Mouse (Mus musculus) erythroblast, adult 5-6 weeks (primary cell): ENCODE measurements around the gene Ptpre. TPM values are rescaled to one million over a fixed set of nuclear protein-coding genes. Genes with fewer than 3 reads are reported as not detected.
"Not testable (repeated sequence)": the region's sequence is repeated elsewhere in the genome, so short reads cannot be mapped to it uniquely, and the experiment has no call there.

Source experiments
- ATAC-seq: replicated peaks from 2 replicates; pipeline ENCODE4 v1.8.0; 2016; ENCODE audit warnings: moderate number of reproducible peaks, mild to moderate bottlenecking, moderate TSS enrichment, inconsistent platforms; ENCODE audit not compliant: poor library complexity, low FRiP score, severe bottlenecking
- total RNA-seq, 2 experiments: library from RNA; stranded (forward) in 1 of 2; stranded (reverse) in 1 of 2; fragments of 150-400 nt in 1 of 2; fragments of 200-764, 138-1000 nt in 1 of 2; gene quantifications; 2 replicates each; pipeline versions ENCODE4 v1.2.3 to v1.2.4; 2015 to 2017; ENCODE audit warnings: low replicate concordance in 2 of 2

Gene Ptpre
- total RNA-seq, 2 experiments from 2014 or later = 11.9 to 19.7 TPM

DNA sequence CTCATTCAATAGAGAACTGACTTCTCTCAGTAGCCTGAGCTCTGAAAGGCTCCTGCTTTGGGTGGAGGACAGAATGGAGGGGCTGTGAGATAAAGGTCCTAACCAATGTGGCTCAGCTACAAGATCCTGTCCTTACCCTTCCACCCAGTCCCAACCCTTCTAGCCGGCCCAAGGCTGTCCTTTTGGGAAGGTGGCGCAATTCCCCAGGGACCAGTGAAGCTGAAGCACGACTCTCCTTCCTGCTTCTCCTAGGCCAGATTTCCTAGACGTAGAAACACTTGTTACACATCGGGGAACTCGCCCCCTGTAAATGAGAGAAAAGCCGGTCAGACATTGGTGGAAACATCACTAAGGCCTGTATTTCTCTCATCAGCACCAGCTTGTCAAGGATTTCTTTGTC lies 126.9 kb downstream of the Ptpre start:
- no peak for ATAC-seq

DNA sequence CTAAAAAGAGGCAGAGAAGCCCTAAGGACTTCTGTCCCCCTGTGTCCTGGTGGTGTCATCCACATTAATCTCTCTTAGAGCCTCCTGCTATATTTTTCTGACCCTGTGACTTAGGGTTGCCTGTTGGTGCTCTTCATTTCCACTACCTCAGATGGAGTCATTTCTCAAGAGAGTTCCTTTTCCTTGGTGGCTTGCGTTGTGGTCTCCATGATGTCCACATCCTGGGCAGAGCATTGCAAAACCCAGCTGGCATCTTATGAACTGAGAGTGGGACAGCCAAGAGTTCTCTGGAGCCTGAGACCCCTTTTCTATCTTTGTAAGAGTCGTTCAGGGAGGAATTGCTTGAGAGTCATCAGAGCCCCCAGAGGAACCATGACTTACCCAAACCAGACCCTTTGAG lies 129.0 kb downstream of the Ptpre start:
- no peak for ATAC-seq

DNA sequence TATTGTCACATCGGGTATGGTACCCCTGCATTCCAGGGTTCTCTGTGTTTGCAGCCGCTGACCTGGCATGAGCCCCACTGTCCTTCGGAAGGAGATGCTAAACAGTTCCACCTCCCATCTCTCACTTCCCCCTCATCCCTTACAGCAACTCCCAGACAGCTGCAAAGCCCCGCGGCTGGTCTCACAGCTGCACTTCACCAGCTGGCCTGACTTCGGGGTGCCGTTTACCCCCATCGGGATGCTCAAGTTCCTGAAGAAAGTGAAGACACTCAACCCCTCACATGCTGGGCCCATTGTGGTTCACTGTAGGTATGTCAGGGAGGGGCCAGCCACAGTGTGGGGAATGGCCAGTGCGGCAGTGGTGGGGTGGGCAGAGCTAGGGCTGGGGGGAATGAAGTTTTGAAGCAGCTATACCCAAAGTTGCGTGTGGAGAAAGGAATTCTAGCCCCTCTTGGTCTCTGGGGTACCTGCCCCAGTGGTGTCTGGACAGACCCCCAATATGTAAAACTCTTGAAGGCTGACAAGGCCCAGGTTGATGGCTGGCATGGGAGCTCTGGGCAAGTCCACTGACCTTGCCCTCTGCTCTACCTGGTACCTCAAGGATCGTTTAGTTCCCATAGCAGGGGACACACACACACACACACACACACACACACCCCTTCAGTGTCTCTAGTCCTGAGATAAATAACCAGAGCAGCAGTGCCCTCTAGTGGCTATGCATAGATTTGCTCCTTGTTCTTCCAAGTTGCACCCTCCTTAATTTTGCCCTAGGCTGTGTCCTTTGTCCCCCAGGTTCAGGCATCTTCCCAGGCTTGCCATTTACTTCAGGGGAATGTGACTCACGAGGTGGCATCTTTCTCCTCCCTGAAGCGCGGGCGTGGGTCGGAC lies 131.8 kb downstream of the Ptpre start:
- peak; percentile 68 for ATAC-seq

DNA sequence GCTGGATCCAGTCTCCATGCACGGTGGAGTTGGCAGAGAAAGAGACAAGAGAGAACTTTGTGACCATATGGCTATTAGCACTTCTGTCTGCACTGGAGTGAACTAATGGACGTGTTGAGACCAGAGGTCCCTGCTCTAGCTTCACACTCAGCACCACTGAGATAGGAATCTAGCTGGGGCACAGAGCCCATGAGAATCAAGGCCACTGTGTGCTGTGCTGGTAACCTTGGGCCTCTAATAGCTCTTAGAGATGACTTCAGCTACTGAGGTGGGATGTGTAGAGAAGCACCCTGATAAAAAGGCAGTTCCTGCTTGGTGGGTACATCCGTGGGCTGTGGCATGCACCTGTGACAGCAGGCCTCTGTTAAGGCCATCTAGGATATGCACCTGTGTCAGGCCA lies 136.3 kb downstream of the Ptpre start:
- ATAC-seq = no peak

DNA sequence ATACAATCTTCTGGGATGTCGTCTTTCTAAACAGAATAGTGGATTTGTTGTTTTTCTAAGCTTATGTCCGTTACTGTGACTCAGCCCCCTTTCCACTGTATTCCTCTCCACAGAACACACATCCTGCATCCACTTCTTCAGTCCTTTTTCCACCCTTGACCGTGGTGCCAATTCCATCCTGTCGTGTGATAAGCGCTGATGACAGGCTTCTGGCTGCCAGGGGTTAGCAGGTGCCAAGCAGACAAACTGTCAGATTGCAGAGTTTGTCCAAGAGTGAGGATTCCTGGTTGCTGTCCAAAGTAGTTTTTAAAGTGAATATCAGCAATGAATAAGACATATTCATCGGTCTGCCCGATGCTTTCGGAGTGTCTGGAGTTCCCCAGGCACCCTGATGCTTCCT lies 139.4 kb downstream of the Ptpre start:
- ATAC-seq = no peak

DNA sequence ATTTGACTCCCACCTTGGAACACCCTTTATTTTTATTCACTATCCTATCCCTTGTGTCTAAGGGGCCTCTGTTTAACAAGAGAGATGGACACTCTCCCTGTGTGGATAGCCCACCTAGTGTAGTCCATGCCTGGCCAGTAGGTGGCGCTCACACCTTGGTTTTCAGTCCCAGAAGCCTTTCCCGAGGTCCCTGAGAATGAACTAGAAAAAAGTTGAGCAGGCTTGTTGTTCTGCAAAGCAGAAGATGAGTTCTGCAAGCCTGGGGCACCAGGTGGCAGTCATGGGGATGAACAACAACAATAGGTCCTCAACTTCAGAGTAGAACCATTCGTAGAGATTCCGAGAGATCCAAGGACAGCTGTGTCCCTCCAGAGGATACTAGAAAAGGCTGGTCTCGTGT lies 143.1 kb downstream of the Ptpre start:
- ATAC-seq = peak; percentile 80

DNA sequence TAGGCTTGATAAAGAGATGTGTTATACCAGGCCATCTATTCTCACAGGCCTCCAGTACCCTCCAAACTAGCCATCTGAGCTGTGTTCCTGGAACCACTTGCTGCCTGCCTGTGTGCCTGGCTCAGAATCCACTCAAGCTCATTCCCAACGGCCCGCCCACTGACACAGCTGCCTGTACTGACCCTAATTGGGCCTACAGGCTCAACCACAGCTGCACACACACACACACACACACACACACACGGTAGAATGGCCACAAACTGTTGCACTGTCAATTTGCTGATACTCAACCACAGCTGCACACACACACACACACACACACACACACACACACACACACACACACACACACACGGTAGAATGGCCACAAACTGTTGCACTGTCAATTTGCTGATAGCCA lies 146.8 kb downstream of the Ptpre start:
- not testable (repeated sequence) for ATAC-seq

DNA sequence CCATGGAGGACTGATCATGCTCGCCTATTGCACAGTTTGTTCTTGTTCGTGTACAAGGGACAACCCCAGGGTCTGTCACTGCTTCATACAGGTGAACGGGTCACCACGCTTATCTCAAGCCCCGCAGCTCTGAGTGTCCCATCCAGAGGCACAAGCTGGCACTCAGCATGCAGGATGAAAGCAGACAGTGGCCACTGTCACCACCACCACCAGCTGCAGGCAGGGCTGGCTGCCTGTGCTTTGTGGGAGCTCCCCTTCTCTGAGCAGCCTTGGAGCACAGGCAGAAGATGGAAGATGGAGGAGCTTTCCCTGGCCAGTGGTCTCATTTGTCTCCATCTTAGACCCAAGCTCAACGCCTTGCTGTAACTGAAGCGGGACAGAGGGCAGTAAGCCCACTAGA lies 147.7 kb downstream of the Ptpre start:
- ATAC-seq = peak; percentile 26; the same call in 1 of the 2 replicates

DNA sequence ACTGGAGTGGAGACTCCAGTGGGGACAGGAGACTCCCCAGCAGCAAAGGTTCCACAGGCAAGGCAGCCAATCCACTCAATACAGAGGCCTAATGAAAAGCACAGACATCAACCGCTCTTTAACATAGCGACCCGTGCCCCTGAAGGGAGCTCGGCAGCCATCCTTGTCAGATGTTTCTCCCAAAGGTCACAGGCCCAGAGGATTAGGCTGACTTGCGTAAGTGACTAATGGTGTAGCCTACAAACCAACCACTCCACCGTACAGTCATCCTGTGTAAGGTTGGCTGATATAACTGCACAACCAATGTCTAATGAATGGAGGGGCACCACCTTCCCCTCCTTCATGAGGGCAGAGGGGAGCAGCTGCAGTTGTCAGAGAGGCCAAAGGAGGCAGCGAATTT lies 152.1 kb downstream of the Ptpre start:
- no peak for ATAC-seq

DNA sequence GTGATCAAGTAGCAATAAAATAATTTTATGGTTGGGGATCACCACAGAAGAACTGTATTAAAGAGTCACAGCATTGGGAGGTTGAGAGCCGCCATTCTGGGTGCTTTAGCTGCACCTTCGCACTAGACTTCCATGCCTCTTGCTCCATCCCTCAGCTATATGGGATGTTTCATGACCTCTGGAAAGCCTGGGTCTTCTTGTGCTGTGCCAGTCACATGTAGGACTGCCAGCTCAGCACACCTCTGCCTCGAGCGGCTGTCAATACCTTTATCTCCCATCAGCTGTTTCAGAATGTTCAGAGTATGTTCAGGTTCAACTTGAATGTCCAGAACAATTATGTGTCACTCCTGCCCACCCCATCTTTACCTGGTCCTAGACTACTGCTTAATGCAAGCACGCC lies 154.7 kb downstream of the Ptpre start:
- no peak for ATAC-seq

DNA sequence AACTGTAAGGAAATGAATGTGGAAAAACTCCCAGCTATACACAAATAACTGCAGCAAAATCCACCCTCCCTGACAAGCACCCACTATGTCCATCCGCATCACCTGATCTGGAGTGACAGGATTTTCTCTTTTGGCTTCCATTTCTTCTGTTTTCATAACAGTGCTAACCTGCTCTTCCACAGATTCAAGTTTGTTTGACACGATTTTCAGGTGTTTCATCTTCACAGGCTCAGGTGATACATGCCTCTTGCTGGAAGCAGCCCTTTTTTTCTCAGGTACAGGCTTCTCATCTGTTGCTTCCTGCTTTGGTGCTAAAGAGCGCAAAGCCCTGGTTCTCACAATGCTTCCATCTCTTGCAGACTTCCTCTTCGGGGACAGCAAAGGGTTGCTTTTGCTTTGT lies 156.8 kb downstream of the Ptpre start:
- no peak for ATAC-seq

DNA sequence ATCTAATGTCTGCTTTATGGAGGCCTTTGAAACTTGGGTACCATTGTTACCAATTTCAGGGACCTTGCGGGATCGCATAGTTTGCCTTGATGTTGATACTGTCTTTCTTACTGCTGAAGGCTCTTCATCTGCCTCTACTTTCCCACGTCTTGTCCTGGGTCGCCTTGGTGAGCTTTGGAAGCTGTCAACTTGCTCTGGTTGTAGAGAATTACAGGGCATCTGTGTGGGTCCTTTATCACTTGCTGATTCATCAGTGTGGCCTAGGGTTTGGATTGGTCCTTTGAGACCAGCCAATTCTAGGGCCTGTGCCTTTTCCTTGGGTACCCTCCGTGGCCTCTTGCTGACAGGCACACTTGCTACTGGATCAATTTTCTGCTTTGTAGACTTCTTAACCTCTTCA lies 157.5 kb downstream of the Ptpre start:
- no peak for ATAC-seq

DNA sequence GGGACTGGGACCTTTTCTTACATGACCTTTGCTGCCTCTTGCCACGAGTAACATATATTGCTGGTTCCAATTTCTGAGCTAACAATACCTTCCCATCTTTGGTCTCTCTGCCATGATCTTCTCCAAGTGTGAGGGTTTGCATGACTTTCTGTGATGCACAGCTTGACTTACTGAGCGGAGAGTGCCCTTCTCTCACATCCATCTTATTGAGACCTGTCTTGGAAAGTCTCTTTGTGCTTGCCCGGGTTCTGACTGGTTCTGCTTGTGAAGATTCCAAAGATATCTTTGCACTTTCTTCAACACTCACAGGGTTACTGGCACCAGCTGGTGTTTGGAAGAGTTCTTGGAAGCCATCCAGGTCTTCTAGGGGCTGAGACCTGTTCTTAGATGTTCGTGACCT lies 158.8 kb downstream of the Ptpre start:
- ATAC-seq = no peak

DNA sequence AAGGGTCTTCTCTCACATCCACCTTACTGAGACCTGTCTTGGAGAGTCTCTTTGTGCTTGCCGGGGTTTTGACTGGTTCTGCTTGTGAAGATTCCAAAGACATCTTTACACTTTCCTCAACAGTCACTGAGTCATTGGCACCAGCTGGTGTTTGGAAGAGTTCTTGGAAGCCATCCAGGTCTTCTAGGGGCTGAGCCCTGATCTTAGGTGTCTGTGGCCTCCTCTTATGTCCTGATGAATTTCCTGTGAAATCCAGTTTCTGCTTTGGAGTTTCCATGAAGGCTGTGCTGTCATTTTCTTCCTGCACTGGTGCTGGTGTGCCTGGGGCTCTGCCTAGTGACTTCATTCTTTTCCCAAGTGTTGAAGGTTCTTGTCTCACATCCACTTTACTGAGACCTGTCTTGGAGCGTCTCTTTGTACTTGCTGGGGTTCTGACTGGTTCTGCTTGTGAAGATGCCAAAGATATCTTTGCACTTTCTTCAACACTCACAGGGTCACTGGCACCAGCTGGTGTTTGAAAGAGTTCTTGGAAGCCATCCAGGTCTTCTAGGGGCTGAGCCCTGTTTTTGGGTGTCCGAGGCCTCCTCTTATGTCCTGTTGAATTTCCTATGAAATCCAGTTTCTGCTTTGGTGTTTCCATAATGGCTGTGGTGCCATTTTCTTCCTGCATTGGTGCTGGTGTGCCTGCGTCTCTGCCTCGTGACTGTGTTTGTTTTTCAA lies 159.9 kb downstream of the Ptpre start:
- not testable (repeated sequence) for ATAC-seq

DNA sequence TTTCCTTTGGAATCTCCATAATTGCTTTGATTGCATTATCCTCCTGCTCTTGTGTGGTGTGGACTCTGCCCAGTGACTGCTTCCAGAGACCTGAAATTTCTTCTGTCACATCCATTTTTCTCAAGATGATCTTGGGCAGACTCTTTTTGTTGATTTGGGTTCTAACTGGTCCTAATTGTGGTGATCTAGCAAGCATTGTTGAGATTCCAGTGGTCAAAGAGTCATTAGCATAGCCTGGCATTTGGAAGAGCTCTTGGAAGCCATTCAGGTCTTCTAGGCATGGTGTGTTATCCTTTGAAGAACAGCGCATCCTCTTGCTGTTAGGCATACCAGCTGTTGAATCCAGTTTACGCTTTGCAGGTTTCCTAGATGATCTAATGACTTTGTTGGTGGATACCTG lies 161.1 kb downstream of the Ptpre start:
- no peak for ATAC-seq

DNA sequence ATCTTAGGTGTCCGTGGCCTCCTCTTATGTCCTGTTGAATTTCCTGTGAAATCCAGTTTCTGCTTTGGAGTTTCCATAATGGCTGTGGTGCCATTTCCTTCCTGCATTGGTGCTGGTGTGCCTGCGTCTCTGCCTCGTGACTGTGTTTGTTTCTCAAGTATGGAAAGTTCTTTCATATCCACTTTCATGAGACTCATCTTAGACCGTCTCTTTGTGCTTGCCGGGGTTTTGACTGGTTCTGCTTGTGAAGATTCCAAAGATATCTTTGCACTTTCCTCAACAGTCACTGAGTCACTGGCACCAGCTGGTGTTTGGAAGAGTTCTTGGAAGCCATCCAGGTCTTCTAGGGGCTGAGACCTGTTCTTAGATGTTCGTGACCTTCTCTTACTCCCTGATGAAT lies 162.1 kb downstream of the Ptpre start:
- ATAC-seq = not testable (repeated sequence)

DNA sequence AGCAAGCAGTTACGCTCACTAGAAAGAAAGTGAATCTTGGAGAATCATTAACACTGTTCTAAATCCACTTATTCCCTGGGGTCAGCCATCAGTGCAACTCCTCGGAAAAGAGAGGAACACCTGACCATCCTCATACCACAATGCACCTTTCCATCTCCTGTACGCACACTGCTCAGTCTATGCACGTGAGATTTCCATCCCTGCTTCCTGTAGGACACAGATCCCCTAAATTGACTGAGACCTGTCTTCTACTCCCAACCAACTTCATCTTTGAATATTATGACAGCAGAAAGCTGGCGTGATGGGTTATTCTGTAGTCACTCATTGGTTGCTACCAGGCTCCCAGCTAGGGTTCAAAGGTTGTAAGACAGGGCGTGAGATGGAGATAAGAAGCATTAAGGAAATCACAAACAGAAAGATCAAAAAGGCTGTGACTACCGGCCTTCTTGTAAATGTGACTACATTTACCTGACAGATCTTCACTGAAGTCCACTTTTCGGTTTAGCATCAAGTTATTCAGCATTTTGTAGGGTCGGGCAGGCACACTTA lies 166.4 kb downstream of the Ptpre start:
- ATAC-seq = no peak

DNA sequence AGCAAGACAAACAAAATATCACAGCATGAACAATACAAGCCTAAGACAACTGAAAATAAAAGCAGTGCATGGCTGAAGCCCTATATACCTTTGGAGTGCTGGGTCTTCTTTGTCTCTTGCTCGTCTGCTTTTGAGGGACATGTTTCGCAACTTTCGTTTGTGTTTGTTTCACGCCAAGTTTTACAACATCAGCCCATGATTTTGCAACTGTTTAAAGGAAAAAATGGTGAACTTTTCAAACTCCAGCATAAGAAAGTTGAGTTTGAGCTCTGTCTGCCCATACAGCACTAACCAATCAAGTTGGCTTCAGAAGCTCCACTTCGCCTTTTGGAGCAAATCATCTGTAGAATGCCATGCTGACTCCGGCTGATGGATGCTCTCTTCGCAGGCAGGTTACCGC lies 167.0 kb downstream of the Ptpre start:
- ATAC-seq = no peak

DNA sequence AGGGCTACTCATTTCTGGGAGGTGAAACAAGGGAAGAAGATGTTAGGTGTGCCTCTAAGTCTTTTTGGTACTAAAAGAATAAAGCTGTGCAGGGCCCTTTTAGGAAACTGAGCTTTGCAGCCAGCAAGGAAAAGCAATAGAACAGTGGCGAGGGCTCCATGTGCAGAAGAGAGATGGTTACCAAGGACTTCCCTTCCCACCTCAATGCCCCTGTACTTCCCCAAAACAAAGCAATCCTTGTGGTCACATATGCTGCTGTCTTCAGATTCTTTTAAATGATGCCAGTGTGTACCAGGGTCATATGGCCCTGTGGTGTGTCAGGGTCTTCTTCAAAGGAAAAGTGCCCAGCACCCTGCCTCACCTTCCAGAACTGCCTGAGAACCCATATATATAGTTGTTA lies 167.8 kb downstream of the Ptpre start:
- ATAC-seq = no peak

DNA sequence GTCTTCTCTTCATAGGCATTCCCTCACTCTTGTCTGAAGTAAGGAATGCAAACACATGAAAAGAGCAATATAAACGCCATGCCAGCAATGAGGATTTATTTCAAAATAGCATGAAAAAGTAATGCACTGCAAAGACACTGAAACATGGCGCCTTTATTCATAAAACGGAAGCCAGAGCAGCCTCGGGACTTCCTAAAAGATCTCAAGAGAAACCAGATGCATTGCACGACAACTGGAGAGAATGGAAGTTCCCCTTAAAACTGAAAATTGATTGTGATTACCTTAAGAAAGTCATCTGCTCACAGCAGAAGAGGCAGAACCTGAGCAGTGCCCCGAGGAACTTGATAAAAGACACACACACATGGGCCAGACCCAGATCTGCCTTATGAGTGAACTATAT lies 168.5 kb downstream of the Ptpre start:
- no peak for ATAC-seq

DNA sequence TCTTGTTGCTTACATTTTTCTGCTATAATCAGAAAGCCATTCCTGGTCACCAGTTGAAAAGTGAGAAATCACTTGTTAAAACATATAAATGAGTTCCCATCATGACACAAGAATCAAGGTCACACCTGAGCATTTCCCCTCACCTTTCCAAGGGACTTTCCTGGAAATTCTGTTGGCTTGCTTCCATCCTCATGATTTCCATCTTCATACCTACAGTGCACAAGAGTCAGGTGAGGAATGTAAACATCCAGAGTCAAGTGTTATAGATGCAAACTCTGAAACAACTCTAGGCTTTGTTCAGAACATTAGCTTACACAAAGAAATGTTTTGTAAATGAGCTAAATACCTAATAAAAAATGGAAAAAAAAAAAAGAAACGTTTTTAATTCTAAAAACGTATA lies 173.4 kb downstream of the Ptpre start:
- ATAC-seq = no peak
